Mouse (Mus musculus): ENCODE measurements around the gene Snx22. TPM values are rescaled to one million over a fixed set of nuclear protein-coding genes. Genes with fewer than 3 reads are reported as not detected.

The Snx22 gene
- polyA plus RNA-seq, 1 experiment from 2014 or later, result 2.1 TPM

Other genes starting within 250 kb of the Snx22 start
- 5.1 and 8.1 TPM in 2 replicates for gene Zfp609, start 242.2 kb downstream of the Snx22 start, polyA plus RNA-seq (2014; fragmentation: Nextera tagmentation; extraction: Ambion mirVana)
- gene Pclaf, start 179.5 kb downstream of the Snx22 start, polyA plus RNA-seq (2014; fragmentation: Nextera tagmentation; extraction: Ambion mirVana), result 122 and 130 TPM in 2 replicates
- gene Trip4, start 160.9 kb downstream of the Snx22 start, polyA plus RNA-seq (2014; fragmentation: Nextera tagmentation; extraction: Ambion mirVana), result 29.6 and 30.5 TPM in 2 replicates
- gene Csnk1g1, start 160.8 kb downstream of the Snx22 start, polyA plus RNA-seq (2014; fragmentation: Nextera tagmentation; extraction: Ambion mirVana), result 15.5 and 17.3 TPM in 2 replicates
- 463 and 480 TPM in 2 replicates for gene Ppib, start 9.5 kb downstream of the Snx22 start, polyA plus RNA-seq (2014; fragmentation: Nextera tagmentation; extraction: Ambion mirVana)
- gene Snx1, start 56.9 kb upstream of the Snx22 start, polyA plus RNA-seq (2014; fragmentation: Nextera tagmentation; extraction: Ambion mirVana), result 71.7 and 73.5 TPM in 2 replicates
- gene Ciao2a, start 56.9 kb upstream of the Snx22 start, polyA plus RNA-seq (2014; fragmentation: Nextera tagmentation; extraction: Ambion mirVana), result 178 and 181 TPM in 2 replicates
- 9.8 and 11.2 TPM in 2 replicates for gene Dapk2, start 88.5 kb upstream of the Snx22 start, polyA plus RNA-seq (2014; fragmentation: Nextera tagmentation; extraction: Ambion mirVana)

Data from heart, embryonic 11.5 days (tissue).